Mouse (Mus musculus): Measurements from ENCODE around the gene Adcy1. TPM values are rescaled to one million over a fixed set of nuclear protein-coding genes. Genes with fewer than 3 reads are reported as not detected.
A peak's percentile ranks its signal among the peaks of the same experiment; 100 is the strongest.

Gene Adcy1
- total and polyA plus RNA-seq, 2 experiments = under 0.01 to 0.16 TPM

- peak overlapping the region; percentile 86 for H3K27ac ChIP-seq (replicated peaks; ENCODE audit: insufficient read depth, low read depth, low read length)
Measured at GRCm38 (mm10) chr11:7198481-7199256, 135.4 kb downstream of the Adcy1 start.

GRCm38 (mm10) chr11:7199736-7200392 is 136.6 kb downstream of the Adcy1 start:
- no peaks in the 10 kb centered on the region for H3K27me3 ChIP-seq (ENCODE audit: control insufficient read depth, insufficient read depth, low read length)
- H3K27ac ChIP-seq (replicated peaks; ENCODE audit: insufficient read depth, low read depth, low read length) = peak overlapping the region; percentile 6; the same call in 1 of the 2 replicates
- peak overlapping the region; percentile 75 for H3K4me3 ChIP-seq (ENCODE audit: insufficient read depth, low read depth, low read length)
- H3K9ac ChIP-seq (ENCODE audit: low read depth, low read length) = peak overlapping the region; percentile 42
- no peak for TF ChIP-seq POLR2A (IDR thresholded peaks at IDR 0.05; ENCODE audit: extremely low read depth, insufficient read depth, low read length)
- 0 out of 2 replicates have a peak, but pooled peaks have one; percentile 11 for TF ChIP-seq CTCF (IDR thresholded peaks at IDR 0.05; ENCODE audit: low read depth, low read length)
- peaks cover 12% of the 10 kb centered on the region for H3K4me1 ChIP-seq (ENCODE audit: control insufficient read depth, insufficient read depth, low read length)
- H3K36me3 ChIP-seq (ENCODE audit: control insufficient read depth, insufficient read depth, low read length) = peaks cover 21% of the 10 kb centered on the region
- WGBS = 20% methylated on average over 14 of the region's 14 CpGs
- peak; percentile 57 for DNase-seq (ENCODE audit: extremely low read depth, low read depth, low spot score)
- no peaks in the 10 kb centered on the region for H3K79me2 ChIP-seq (ENCODE audit: control insufficient read depth, insufficient read depth, low read length)

More at GRCm38 (mm10) chr11:7198481-7199256, 135.4 kb downstream of the Adcy1 start:
- Histone ChIP-seq H3K4me3 (ENCODE audit: insufficient read depth, low read depth, low read length) (peak overlapping the region; percentile 75), H3K27me3 (ENCODE audit: control insufficient read depth, insufficient read depth, low read length) (no peaks in the 10 kb centered on the region), H3K9ac (ENCODE audit: low read depth, low read length) (peak overlapping the region; percentile 90), H3K79me2 (ENCODE audit: control insufficient read depth, insufficient read depth, low read length) (no peaks in the 10 kb centered on the region), H3K36me3 (ENCODE audit: control insufficient read depth, insufficient read depth, low read length) (peaks cover 21% of the 10 kb centered on the region), H3K4me1 (ENCODE audit: control insufficient read depth, insufficient read depth, low read length) (peaks cover 20% of the 10 kb centered on the region)
- 19% methylated on average over 10 of the region's 10 CpGs for WGBS
- no peak for DNase-seq (ENCODE audit: extremely low read depth, low read depth, low spot score)
- TF ChIP-seq CTCF (IDR thresholded peaks at IDR 0.05; ENCODE audit: low read depth, low read length) (no peak), POLR2A (IDR thresholded peaks at IDR 0.05; ENCODE audit: extremely low read depth, insufficient read depth, low read length) (0 out of 2 replicates have a peak, but pooled peaks have one; percentile 32)

DNA sequence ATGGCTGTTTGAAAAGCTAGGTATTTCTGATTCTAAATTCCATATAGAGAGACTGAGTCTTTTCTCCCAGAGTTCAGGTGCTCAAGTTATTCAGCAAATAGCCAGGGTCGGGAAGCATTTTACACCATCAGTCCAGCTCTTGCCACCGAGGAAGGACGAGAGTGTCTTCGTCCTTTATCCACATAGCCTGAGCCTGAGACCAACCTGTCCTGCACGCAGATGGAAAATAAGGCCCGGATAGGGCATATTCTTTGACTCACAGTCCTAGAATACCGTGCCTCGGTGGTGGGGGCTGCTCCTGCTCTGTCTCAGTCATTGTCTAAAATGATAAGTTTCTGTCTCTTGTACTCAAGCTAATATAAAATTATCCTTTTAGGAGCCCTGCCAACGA is 137.1 kb downstream of the Adcy1 start:
- no peak for TF ChIP-seq POLR2A (IDR thresholded peaks at IDR 0.05; ENCODE audit: extremely low read depth, insufficient read depth, low read length)
- TF ChIP-seq CTCF (IDR thresholded peaks at IDR 0.05; ENCODE audit: low read depth, low read length) = no peak
- no peaks in the 10 kb centered on the region for H3K27me3 ChIP-seq (ENCODE audit: control insufficient read depth, insufficient read depth, low read length)
- H3K79me2 ChIP-seq (ENCODE audit: control insufficient read depth, insufficient read depth, low read length) = no peaks in the 10 kb centered on the region
- peaks cover 21% of the 10 kb centered on the region for H3K36me3 ChIP-seq (ENCODE audit: control insufficient read depth, insufficient read depth, low read length)
- no peak for DNase-seq (ENCODE audit: extremely low read depth, low read depth, low spot score)
- no peak overlapping the region for H3K4me3 ChIP-seq (ENCODE audit: insufficient read depth, low read depth, low read length)
- H3K9ac ChIP-seq (ENCODE audit: low read depth, low read length) = no peak overlapping the region
- H3K27ac ChIP-seq (replicated peaks; ENCODE audit: insufficient read depth, low read depth, low read length) = no peak overlapping the region
- peaks cover 11% of the 10 kb centered on the region for H3K4me1 ChIP-seq (ENCODE audit: control insufficient read depth, insufficient read depth, low read length)
- 52% methylated on average over 9 of the region's 9 CpGs for WGBS

GRCm38 (mm10) chr11:7202206-7202605 is 138.9 kb downstream of the Adcy1 start:
- Histone ChIP-seq H3K4me3 (ENCODE audit: insufficient read depth, low read depth, low read length) (no peak overlapping the region), H3K27me3 (ENCODE audit: control insufficient read depth, insufficient read depth, low read length) (no peaks in the 10 kb centered on the region), H3K79me2 (ENCODE audit: control insufficient read depth, insufficient read depth, low read length) (no peaks in the 10 kb centered on the region), H3K9ac (ENCODE audit: low read depth, low read length) (no peak overlapping the region), H3K36me3 (ENCODE audit: control insufficient read depth, insufficient read depth, low read length) (peaks cover 21% of the 10 kb centered on the region), H3K4me1 (ENCODE audit: control insufficient read depth, insufficient read depth, low read length) (peaks cover 3% of the 10 kb centered on the region; the same call in 1 of the 2 replicates), H3K27ac (replicated peaks; ENCODE audit: insufficient read depth, low read depth, low read length) (no peak overlapping the region)
- 59% methylated on average over 7 of the region's 7 CpGs for WGBS
- DNase-seq (ENCODE audit: extremely low read depth, low read depth, low spot score) = no peak
- TF ChIP-seq POLR2A (IDR thresholded peaks at IDR 0.05; ENCODE audit: extremely low read depth, insufficient read depth, low read length) = no peak
- TF ChIP-seq CTCF (IDR thresholded peaks at IDR 0.05; ENCODE audit: low read depth, low read length) = no peak

DNA sequence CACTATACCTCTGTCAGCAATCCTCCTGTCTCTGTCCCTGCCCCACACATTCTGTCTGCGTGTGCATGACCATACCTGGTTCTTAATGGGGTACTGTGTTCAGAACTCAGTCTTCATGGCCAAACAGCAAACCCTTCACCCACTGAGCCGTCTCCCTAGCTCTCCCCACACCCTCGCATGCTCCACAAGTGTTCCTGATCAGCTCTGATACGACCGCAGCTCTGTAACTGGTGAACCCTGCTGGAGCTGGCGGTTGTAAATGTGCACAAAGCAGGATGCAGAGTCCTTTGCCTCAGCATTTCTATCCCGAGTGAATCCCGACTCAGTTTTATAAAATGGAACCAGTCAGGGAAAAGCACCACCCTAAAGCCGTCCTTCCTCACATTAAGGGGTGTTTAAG is 140.6 kb downstream of the Adcy1 start:
- Histone ChIP-seq H3K79me2 (ENCODE audit: control insufficient read depth, insufficient read depth, low read length) (no peaks in the 10 kb centered on the region), H3K27ac (replicated peaks; ENCODE audit: insufficient read depth, low read depth, low read length) (no peak overlapping the region), H3K9ac (ENCODE audit: low read depth, low read length) (no peak overlapping the region), H3K4me1 (ENCODE audit: control insufficient read depth, insufficient read depth, low read length) (peaks cover 2% of the 10 kb centered on the region; the same call in 1 of the 2 replicates), H3K27me3 (ENCODE audit: control insufficient read depth, insufficient read depth, low read length) (no peaks in the 10 kb centered on the region), H3K36me3 (ENCODE audit: control insufficient read depth, insufficient read depth, low read length) (peaks cover 21% of the 10 kb centered on the region), H3K4me3 (ENCODE audit: insufficient read depth, low read depth, low read length) (no peak overlapping the region)
- TF ChIP-seq POLR2A (IDR thresholded peaks at IDR 0.05; ENCODE audit: extremely low read depth, insufficient read depth, low read length) (no peak), CTCF (IDR thresholded peaks at IDR 0.05; ENCODE audit: low read depth, low read length) (no peak)
- DNase-seq (ENCODE audit: extremely low read depth, low read depth, low spot score) = no peak
- whole genome bisulfite sequencing = 31% methylated on average over 9 of the region's 9 CpGs

All from liver, adult 2 months (tissue).